Mouse (Mus musculus) forebrain, embryonic 11.5 days (tissue): ENCODE measurements at regions not wholly inside any gene's neighbourhood (a gene's known extent, or its start where the extent isn't known, plus 50 kb on each side); places are given as distances from the start of the nearest gene placed in this dataset.

Experiments
- ATAC-seq: fragments of 200-750 bp; cut with Nextera tagmentation; replicated peaks from 2 replicates; pipeline ENCODE4 v1.8.0; 2017; ENCODE audit warnings: moderate TSS enrichment; ENCODE audit not compliant: low FRiP score
- DNase-seq: peaks from one replicate; pipeline ENCODE4 v3.0.0-alpha.2; 2017; ENCODE audit warnings: low spot score
- H3K27ac ChIP-seq: fragments of 300-500 bp; sonication (generic); 2 replicates; pipeline ENCODE4 v1.5.1; 2014; ENCODE audit warnings: low read depth, low read length
- H3K27me3 ChIP-seq: fragments of 300-500 bp; sonication (generic); 2 replicates; pipeline ENCODE4 v1.6.1; 2014; ENCODE audit warnings: mild to moderate bottlenecking, low read length, mixed read lengths; ENCODE audit not compliant: control insufficient read depth, insufficient read depth
- H3K36me3 ChIP-seq: fragments of 300-500 bp; sonication (generic); 2 replicates; pipeline ENCODE4 v1.6.1; 2014; ENCODE audit warnings: mild to moderate bottlenecking, low read length, moderate library complexity, mixed read lengths; ENCODE audit not compliant: control insufficient read depth, insufficient read depth
- H3K4me1 ChIP-seq: fragments of 300-500 bp; sonication (generic); replicated peaks from 2 replicates; pipeline ENCODE4 v1.6.1; 2014; ENCODE audit warnings: low read length, mixed read lengths; ENCODE audit not compliant: control insufficient read depth, insufficient read depth
- H3K4me2 ChIP-seq: fragments of 300-500 bp; sonication (generic); 2 replicates; pipeline ENCODE4 v1.6.1; 2014; ENCODE audit warnings: low read depth, mild to moderate bottlenecking, low read length, moderate library complexity, mixed read lengths; ENCODE audit not compliant: severe bottlenecking
- H3K4me3 ChIP-seq: fragments of 300-500 bp; sonication (generic); 2 replicates; pipeline ENCODE4 v1.5.1; 2014; ENCODE audit warnings: low read depth, low read length
- H3K9ac ChIP-seq: fragments of 300-500 bp; sonication (generic); 2 replicates; pipeline ENCODE4 v1.6.1; 2014; ENCODE audit warnings: low read length
- H3K9me3 ChIP-seq: fragments of 300-500 bp; sonication (generic); 2 replicates; pipeline ENCODE4 v1.6.1; 2016; ENCODE audit warnings: low read length, mixed read lengths; ENCODE audit not compliant: control insufficient read depth
- WGBS: fragments of 180-500 bp; shearing (Covaris S2); extraction: QIAGEN DNeasy Blood & Tissue Kit; methylation state at CpG from one replicate; pipeline ENCODE4 v1.1.7; 2014; 5-methylcytosine and 5-hydroxymethylcytosine counted together

DNA sequence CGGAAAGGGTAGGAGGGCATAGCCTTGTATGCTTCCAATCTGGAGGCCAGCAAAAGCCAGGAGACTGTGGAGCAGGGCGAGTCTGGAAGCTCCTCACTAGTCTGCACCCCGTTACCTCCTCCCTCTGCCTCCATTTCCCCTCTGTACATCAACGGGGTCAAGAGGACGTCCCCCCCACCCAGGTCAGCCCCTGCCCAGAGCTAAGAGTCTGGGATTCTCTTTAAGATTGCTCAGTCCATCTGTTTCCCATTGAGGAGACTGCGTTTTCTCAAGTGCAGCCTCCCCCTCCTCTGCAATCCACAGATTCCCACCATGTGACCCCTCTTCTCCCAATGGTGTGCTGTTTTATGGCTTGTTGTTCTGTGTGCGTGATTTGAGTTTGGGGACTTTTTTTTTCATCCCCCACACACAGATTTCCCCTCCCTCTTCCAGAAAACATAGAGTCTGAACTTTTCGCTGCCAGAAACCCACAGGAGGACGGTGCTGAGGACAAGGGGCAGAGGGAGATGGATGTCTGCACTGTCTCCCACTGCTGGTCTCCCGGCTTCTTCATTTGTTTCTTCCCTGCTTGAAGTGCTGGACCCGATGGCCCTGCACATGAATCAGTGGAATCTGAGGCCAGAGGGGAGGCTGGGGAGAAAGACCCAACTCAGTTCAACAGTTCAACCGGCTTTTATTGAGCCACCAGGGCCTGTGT lies 162.6 kb downstream of the Cyp26b1 start:
- Histone ChIP-seq H3K9me3 (no peaks in the 10 kb centered on the region), H3K36me3 (no peaks in the 10 kb centered on the region), H3K4me3 (no peak overlapping the region), H3K27ac (no peak overlapping the region), H3K4me2 (no peak overlapping the region), H3K4me1 (no peaks in the 10 kb centered on the region), H3K27me3 (no peaks in the 10 kb centered on the region), H3K9ac (no peak overlapping the region)
- ATAC-seq (no peak), DNase-seq (peak; percentile 37)
- WGBS, result 53% methylated on average over 12 of the region's 12 CpGs

- no peak for ATAC-seq
- Histone ChIP-seq H3K4me1 (no peaks in the 10 kb centered on the region), H3K4me3 (no peak overlapping the region), H3K9me3 (no peaks in the 10 kb centered on the region), H3K36me3 (no peaks in the 10 kb centered on the region), H3K27ac (no peak overlapping the region), H3K4me2 (no peak overlapping the region), H3K27me3 (no peaks in the 10 kb centered on the region), H3K9ac (no peak overlapping the region)
- 80% methylated on average over 4 of the region's 4 CpGs for WGBS
- DNase-seq, result peak; percentile 30
These were observed 163.6 kb downstream of the Cyp26b1 start for GRCm38 (mm10) chr6:84430146-84430545.

DNA sequence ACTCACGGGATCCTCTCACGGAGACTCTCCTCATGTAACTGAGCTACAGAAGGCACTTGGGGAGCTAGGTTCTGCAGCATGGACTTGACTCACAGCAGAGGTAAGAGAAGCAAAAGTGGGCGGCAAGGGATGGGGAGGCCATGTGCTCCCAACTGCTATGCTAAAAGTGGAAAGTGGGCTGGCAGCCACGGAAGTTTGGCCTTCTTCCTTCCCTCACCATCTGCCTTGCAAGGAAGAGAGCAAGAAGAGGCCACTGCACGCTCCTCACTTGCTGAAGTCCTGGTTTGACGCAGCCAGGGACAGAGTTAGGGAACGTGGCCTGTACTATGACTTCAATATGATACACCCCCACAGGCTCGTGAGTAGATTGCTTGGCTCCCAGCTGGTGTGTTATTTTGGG lies 164.5 kb downstream of the Cyp26b1 start:
- Histone ChIP-seq H3K4me3 (no peak overlapping the region), H3K4me1 (no peaks in the 10 kb centered on the region), H3K9ac (no peak overlapping the region), H3K27me3 (no peaks in the 10 kb centered on the region), H3K9me3 (no peaks in the 10 kb centered on the region), H3K27ac (no peak overlapping the region), H3K4me2 (no peak overlapping the region), H3K36me3 (no peaks in the 10 kb centered on the region)
- WGBS, result 89% methylated on average over 8 of the region's 8 CpGs
- DNase-seq (no peak), ATAC-seq (no peak)

- Histone ChIP-seq H3K4me3 (no peak overlapping the region), H3K9ac (no peak overlapping the region), H3K9me3 (no peaks in the 10 kb centered on the region), H3K36me3 (no peaks in the 10 kb centered on the region), H3K4me2 (no peak overlapping the region), H3K27me3 (no peaks in the 10 kb centered on the region), H3K4me1 (no peaks in the 10 kb centered on the region), H3K27ac (no peak overlapping the region)
- ATAC-seq (no peak), DNase-seq (no peak)
- 85% methylated on average over 8 of the region's 8 CpGs for WGBS
These were observed 167.0 kb downstream of the Cyp26b1 start for GRCm38 (mm10) chr6:84426691-84427090.

DNA sequence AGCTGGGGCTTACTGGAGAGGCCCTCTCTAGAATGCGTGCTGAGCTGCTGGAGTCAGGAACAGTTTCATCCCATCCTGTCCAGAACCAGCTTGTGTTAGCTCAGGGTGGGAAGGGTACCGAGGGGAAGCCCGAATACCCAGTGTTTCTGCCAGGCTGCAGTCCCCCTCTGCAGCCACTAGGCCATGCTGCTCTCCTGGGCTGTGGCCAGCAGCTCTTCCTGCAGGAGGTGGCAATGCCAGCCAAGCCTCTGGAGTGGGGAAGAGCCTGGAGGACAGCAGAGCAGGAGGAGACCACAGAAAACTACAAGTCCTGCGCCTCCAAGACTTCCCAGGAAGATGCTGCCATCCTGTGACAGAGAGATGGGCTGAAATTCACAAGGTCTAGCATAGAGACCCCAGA lies 167.9 kb downstream of the Cyp26b1 start:
- no peaks in the 10 kb centered on the region for H3K27me3 ChIP-seq
- H3K36me3 ChIP-seq, result no peaks in the 10 kb centered on the region
- H3K27ac ChIP-seq, result no peak overlapping the region
- ATAC-seq, result no peak
- peak; percentile 57 for DNase-seq
- H3K4me2 ChIP-seq, result no peak overlapping the region
- no peak overlapping the region for H3K9ac ChIP-seq
- H3K4me3 ChIP-seq, result no peak overlapping the region
- H3K9me3 ChIP-seq, result no peaks in the 10 kb centered on the region
- H3K4me1 ChIP-seq, result no peaks in the 10 kb centered on the region
- 41% methylated on average over 4 of the region's 4 CpGs for WGBS

DNA sequence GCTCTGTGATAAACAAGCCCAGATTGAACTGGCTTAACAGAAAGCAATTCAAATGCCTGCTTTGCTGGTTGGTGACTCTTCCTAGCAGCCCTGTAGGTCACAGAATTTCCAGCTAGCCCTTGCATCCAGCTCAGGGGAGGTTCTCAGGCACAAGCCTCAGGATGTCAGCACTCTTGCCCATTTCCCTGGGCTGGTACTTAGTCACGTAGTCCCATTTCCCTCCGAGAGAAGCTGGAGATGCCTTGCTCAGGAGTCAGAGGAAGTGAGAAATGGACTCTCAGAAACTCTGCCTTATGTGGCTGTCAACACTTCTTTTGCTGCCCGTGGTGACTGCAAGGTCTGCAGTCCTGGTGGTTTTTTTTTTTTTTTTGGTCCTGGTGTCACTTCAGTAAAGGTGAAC lies 170.8 kb downstream of the Cyp26b1 start:
- Histone ChIP-seq H3K4me1 (no peaks in the 10 kb centered on the region), H3K9ac (no peak overlapping the region), H3K27me3 (no peaks in the 10 kb centered on the region), H3K9me3 (no peaks in the 10 kb centered on the region), H3K36me3 (no peaks in the 10 kb centered on the region), H3K4me2 (no peak overlapping the region), H3K27ac (no peak overlapping the region), H3K4me3 (no peak overlapping the region)
- ATAC-seq (no peak), DNase-seq (no peak)
- 67% methylated on average over 3 of the region's 3 CpGs for WGBS

- DNase-seq, result no peak
- H3K4me3 ChIP-seq, result no peak overlapping the region
- no peak overlapping the region for H3K27ac ChIP-seq
- WGBS, result 91% methylated on average over 2 of the region's 2 CpGs
- no peak for ATAC-seq
- no peak overlapping the region for H3K9ac ChIP-seq
- no peaks in the 10 kb centered on the region for H3K4me1 ChIP-seq
- H3K36me3 ChIP-seq, result no peaks in the 10 kb centered on the region
- H3K27me3 ChIP-seq, result no peaks in the 10 kb centered on the region
- H3K9me3 ChIP-seq, result no peaks in the 10 kb centered on the region
- H3K4me2 ChIP-seq, result no peak overlapping the region
These were observed 174.0 kb downstream of the Cyp26b1 start for GRCm38 (mm10) chr6:84419691-84420090.

GRCm38 (mm10) chr6:84419281-84419680 lies 174.4 kb downstream of the Cyp26b1 start:
- Histone ChIP-seq H3K4me2 (no peak overlapping the region), H3K4me1 (no peaks in the 10 kb centered on the region), H3K36me3 (no peaks in the 10 kb centered on the region), H3K9ac (no peak overlapping the region), H3K27me3 (no peaks in the 10 kb centered on the region), H3K27ac (no peak overlapping the region), H3K9me3 (no peaks in the 10 kb centered on the region), H3K4me3 (no peak overlapping the region)
- 75% methylated on average over 2 of the region's 2 CpGs for WGBS
- no peak for DNase-seq
- ATAC-seq, result no peak

DNA sequence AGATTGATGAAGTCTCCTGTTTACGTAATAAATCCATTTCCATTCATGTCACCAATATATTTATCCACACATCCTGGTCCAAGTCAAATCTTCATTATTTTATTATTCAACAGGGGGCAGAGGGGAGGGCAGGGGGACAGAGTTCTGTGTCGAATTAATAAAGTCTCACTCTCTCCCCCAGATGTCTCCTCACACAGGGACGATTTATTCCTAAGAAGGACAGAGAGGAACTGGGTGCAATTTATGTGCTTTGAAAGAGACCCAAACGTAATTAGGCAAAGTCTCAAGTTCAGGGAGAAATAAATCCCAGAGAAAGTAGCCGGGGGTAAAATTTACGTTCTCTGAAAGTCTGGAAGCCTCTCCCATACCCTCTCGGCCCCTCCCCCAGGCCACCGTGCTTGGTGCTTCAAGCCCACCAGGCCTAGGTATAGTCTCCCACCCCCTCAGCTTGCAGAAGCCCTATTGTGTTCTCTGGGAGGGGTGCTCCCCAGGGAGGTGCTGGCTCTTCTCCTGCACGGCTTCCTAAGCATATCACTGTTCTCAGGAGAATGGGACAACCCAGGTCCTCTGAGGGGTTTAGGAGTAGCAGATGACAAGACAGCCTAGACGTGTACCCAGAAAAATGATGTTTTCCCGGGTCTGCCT lies 176.6 kb downstream of the Cyp26b1 start:
- DNase-seq (no peak), ATAC-seq (no peak)
- WGBS, result 62% methylated on average over 11 of the region's 11 CpGs
- H3K4me2 ChIP-seq, result no peak overlapping the region
- no peaks in the 10 kb centered on the region for H3K36me3 ChIP-seq
- H3K27me3 ChIP-seq, result no peaks in the 10 kb centered on the region
- no peak overlapping the region for H3K9ac ChIP-seq
- H3K4me1 ChIP-seq, result no peaks in the 10 kb centered on the region
- H3K4me3 ChIP-seq, result no peak overlapping the region
- H3K9me3 ChIP-seq, result no peaks in the 10 kb centered on the region
- no peak overlapping the region for H3K27ac ChIP-seq
